Mouse (Mus musculus) heart, adult 2 months (tissue): ENCODE measurements around the gene Dennd2a.

Source experiments
- CTCF ChIP-seq: fragments of 200-600 bp; IDR thresholded peaks from 2 replicates; pipeline ENCODE4 v1.8.1; 2022; ENCODE audit warnings: antibody characterized with exemption, mild to moderate bottlenecking, moderate library complexity
- EP300 ChIP-seq: fragments of 200-500 bp; IDR thresholded peaks from 2 replicates; pipeline ENCODE4 v1.6.1; 2011; ENCODE audit warnings: low read depth, low read length, control low read depth; ENCODE audit not compliant: insufficient read depth

DNA sequence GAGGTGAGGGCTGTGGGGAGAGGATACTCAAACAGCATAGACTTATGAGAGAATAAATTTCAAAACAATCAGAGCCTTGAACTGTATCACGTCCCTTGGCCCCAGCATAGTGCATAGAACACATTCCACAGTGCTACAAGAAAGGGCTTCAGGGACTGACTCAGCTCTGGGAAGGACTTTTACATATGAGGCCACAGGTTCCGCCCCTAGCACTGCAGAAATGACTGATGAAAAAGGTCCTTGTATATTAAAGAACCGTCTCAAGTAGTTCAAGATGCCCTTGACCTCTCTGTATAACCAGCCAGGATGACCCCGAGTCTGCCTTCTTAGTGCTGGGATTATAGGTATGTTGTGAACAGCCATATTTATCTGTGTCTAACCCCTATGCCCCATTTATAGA, 85.4 kb downstream of the Dennd2a start:
- TF ChIP-seq EP300: no peak
- no peak for TF ChIP-seq CTCF
